Mouse (Mus musculus) kidney, postnatal 0 days (tissue): ENCODE measurements around the gene Npy4r. TPM values are rescaled to one million over a fixed set of nuclear protein-coding genes. Genes with fewer than 3 reads are reported as not detected.

Source experiments
- ATAC-seq: fragments of 200-750 bp; cut with Nextera tagmentation; replicated peaks from 2 replicates; pipeline ENCODE4 v1.8.0; 2017; ENCODE audit warnings: low read depth, moderate number of reproducible peaks, moderate TSS enrichment, moderate library complexity; ENCODE audit not compliant: low FRiP score
- DNase-seq: peaks from one replicate; pipeline ENCODE4 v3.0.0-alpha.2; 2016; ENCODE audit warnings: low spot score
- H3K27ac ChIP-seq: fragments of 300-500 bp; sonication (generic); 2 replicates; pipeline ENCODE4 v1.5.1; 2014; ENCODE audit warnings: mild to moderate bottlenecking
- H3K27me3 ChIP-seq: fragments of 300-500 bp; sonication (generic); 2 replicates; pipeline ENCODE4 v1.6.1; 2014; ENCODE audit warnings: low read length, mixed read lengths; ENCODE audit not compliant: insufficient read depth
- H3K36me3 ChIP-seq: fragments of 300-500 bp; sonication (generic); 2 replicates; pipeline ENCODE4 v1.6.1; 2014; ENCODE audit warnings: low read length, mixed read lengths; ENCODE audit not compliant: insufficient read depth
- H3K4me1 ChIP-seq: fragments of 300-500 bp; sonication (generic); replicated peaks from 2 replicates; pipeline ENCODE4 v1.6.1; 2014; ENCODE audit warnings: antibody characterized with exemption, low read length, mixed read lengths; ENCODE audit not compliant: insufficient read depth
- H3K4me2 ChIP-seq: fragments of 300-500 bp; sonication (generic); 2 replicates; pipeline ENCODE4 v1.6.1; 2014; ENCODE audit warnings: mild to moderate bottlenecking, low read length, moderate library complexity, mixed read lengths
- H3K4me3 ChIP-seq: fragments of 300-500 bp; sonication (generic); replicated peaks from 2 replicates; pipeline ENCODE4 v1.5.1; 2014; ENCODE audit warnings: low read depth, low read length
- H3K9ac ChIP-seq: fragments of 300-500 bp; sonication (generic); 2 replicates; pipeline ENCODE4 v1.6.1; 2014; ENCODE audit warnings: low read depth, low read length
- H3K9me3 ChIP-seq: fragments of 300-500 bp; sonication (generic); replicated peaks from 2 replicates; pipeline ENCODE4 v1.6.1; 2016; ENCODE audit warnings: low read length, inconsistent platforms, mixed read lengths
- CTCF ChIP-seq: IDR thresholded peaks from 2 replicates; pipeline ENCODE4 v1.5.1; 2016; ENCODE audit warnings: antibody characterized with exemption, low read depth, mild to moderate bottlenecking, moderate library complexity
- WGBS: fragments of 180-500 bp; shearing (Covaris S2); extraction: QIAGEN DNeasy Blood & Tissue Kit; methylation state at CpG from one replicate; pipeline ENCODE4 v1.1.7; 2014; 5-methylcytosine and 5-hydroxymethylcytosine counted together
- polyA plus RNA-seq: library from polyadenylated mRNA; unstranded; fragments of >200 nt; fragmentation: Nextera tagmentation; extraction: Ambion mirVana; gene quantifications from 2 replicates; pipeline ENCODE4 v1.2.1, GENCODE M21; 2015

The Npy4r gene
- polyA plus RNA-seq, 1 experiment from 2014 or later, result 0.09 TPM

DNA sequence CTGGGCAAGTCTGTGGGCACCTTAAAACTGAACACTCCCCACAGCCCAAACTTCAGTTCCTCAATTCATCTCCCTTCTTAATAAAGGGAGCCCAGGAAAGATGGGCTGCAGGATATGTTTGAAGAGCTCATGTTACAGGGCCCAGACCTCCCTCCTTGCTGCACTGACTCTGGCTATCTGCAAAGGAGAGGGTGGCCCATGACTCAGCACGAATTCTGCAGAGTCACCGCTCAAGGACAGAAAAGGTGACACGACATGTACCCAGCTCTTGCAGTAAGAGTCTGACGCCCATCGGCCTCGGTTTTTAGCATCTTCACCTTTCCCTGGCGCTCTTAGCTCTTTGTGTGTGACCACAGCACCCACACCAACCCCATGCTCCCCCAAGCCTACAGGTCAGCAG, 38.1 kb upstream of the Npy4r start:
- Histone ChIP-seq H3K4me2 (no peak overlapping the region), H3K27ac (no peak overlapping the region), H3K4me1 (no peaks in the 10 kb centered on the region), H3K9me3 (no peaks in the 10 kb centered on the region), H3K9ac (no peak overlapping the region), H3K27me3 (no peaks in the 10 kb centered on the region), H3K4me3 (no peak overlapping the region), H3K36me3 (no peaks in the 10 kb centered on the region)
- TF ChIP-seq CTCF, result no peak
- DNase-seq (no peak), ATAC-seq (no peak)
- WGBS, result 69% methylated on average over 7 of the region's 7 CpGs

DNA sequence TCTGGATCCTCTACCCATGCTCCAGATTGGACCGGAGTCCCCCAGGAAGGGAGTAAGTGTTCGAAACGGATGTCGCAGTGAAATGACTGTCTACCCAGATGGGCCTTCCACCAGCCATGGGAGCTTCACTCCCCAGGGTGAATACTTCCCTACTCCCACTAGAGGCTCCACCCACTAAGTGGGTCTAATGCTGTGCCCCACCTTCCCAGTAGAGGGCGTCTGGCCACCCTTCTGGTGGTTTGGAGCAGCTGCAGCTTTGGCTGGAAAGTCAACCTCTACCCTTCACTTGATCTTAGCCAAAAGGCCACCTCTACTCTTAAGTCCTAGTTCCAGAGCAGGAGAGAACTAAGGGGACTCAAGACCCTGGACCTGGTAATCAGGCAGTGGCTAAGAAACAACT, 36.3 kb upstream of the Npy4r start:
- no peak for ATAC-seq
- no peaks in the 10 kb centered on the region for H3K9me3 ChIP-seq

DNA sequence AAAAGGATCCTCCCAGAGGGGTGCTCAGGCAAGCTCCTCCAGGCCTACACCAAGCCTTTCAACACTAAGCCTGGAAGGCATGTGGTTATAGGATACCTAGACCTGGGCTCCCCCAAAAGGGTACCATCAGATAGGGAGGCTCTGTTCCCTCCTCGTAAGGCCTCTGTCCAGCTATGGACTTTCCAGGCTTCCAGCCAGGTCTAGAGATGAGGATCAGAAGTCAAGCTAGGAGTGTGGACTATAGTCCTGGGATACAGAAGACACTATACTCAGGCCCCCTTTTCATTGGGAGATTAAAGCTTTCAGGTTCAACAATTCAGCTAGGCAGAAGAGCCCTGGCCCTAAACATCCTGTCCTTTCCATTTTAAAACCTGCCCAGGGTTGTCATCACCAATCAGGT, 30.8 kb upstream of the Npy4r start:
- Histone ChIP-seq H3K27me3 (no peaks in the 10 kb centered on the region), H3K36me3 (no peaks in the 10 kb centered on the region), H3K4me2 (no peak overlapping the region), H3K4me1 (no peaks in the 10 kb centered on the region), H3K27ac (no peak overlapping the region), H3K9ac (no peak overlapping the region), H3K9me3 (no peaks in the 10 kb centered on the region), H3K4me3 (no peak overlapping the region)
- TF ChIP-seq CTCF, result no peak
- ATAC-seq (no peak), DNase-seq (no peak)
- WGBS, result 75% methylated on average over 1 of the region's 1 CpGs

More for the DNA sequence above, 36.3 kb upstream of the Npy4r start:
- Histone ChIP-seq H3K4me2 (no peak overlapping the region), H3K27ac (no peak overlapping the region), H3K4me3 (no peak overlapping the region), H3K27me3 (no peaks in the 10 kb centered on the region), H3K36me3 (no peaks in the 10 kb centered on the region), H3K9ac (no peak overlapping the region), H3K4me1 (no peaks in the 10 kb centered on the region)
- WGBS, result 75% methylated on average over 5 of the region's 5 CpGs
- peak; percentile 49 for DNase-seq
- TF ChIP-seq CTCF, result peak; percentile 73

DNA sequence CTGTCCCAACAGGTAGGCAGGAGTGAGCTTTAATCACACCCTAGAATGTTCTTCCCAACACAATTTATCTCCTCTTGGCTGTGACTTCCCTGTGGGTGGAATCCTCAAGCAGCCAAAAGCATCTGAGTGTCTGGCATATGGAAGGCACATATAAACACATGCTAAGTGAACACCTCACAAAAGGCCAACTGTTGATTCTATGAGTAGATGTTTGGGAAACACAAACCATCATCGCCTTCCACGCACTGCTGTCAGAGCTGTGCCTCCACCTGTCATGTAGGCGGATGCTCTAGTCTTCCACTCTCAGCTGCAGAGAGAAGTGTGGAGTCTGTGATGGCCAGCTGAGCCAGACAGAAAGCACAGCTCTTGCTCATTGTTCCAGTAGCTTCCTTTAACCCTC, 27.1 kb upstream of the Npy4r start:
- DNase-seq, result no peak
- WGBS, result 83% methylated on average over 3 of the region's 3 CpGs
- no peak for ATAC-seq

DNA sequence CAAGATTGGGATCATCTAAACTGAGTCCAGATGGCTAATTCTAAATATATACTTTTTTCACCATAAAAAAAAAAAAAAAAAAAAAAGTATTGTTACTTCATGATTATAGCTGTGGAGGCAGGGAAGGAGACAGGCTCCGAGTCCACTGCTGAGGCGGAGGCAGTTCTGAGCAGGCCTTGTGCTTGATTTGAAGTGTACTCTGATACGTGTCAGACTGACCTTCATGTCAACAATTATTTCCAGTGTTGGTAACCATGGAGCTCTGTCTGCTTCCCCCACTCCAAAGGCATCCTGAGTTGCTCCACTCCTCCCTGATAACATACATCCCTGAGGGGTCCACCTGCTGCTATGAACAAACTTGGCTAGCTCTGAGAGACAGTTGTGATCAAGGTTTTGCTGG, 18.8 kb upstream of the Npy4r start:
- no peak for DNase-seq
- no peak overlapping the region for H3K4me3 ChIP-seq
- H3K27ac ChIP-seq, result no peak overlapping the region
- no peaks in the 10 kb centered on the region for H3K9me3 ChIP-seq
- WGBS, result 86% methylated on average over 3 of the region's 3 CpGs
- ATAC-seq, result no peak
- no peak for TF ChIP-seq CTCF
- H3K9ac ChIP-seq, result no peak overlapping the region
- H3K36me3 ChIP-seq, result no peaks in the 10 kb centered on the region
- H3K4me1 ChIP-seq, result no peaks in the 10 kb centered on the region
- H3K27me3 ChIP-seq, result no peaks in the 10 kb centered on the region
- no peak overlapping the region for H3K4me2 ChIP-seq

More for the DNA sequence above, 27.1 kb upstream of the Npy4r start:
- no peak for TF ChIP-seq CTCF
- H3K36me3 ChIP-seq, result no peaks in the 10 kb centered on the region
- no peaks in the 10 kb centered on the region for H3K27me3 ChIP-seq
- H3K4me2 ChIP-seq, result no peak overlapping the region
- H3K9ac ChIP-seq, result no peak overlapping the region
- no peaks in the 10 kb centered on the region for H3K9me3 ChIP-seq
- no peak overlapping the region for H3K27ac ChIP-seq
- no peak overlapping the region for H3K4me3 ChIP-seq
- H3K4me1 ChIP-seq, result no peaks in the 10 kb centered on the region

DNA sequence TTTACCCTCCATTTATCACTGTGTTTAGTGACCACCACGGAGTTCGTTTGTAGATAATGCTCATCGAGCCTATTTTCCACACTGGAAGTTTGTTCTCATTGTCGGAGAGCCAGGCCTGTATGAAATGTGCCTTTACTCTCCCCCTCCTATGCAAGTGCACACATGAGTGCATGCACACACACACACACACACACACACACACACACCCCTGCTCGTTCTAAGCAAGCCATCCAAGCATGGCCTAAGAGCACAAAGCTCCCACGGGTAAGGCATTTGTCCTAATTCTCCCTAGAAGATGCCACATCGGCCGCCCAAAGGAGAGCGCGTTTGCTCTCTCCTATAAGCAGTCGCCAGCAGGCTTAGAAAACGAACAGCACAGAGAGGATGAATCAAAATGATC, 3.5 kb upstream of the Npy4r start:
- no peak overlapping the region for H3K4me2 ChIP-seq
- no peaks in the 10 kb centered on the region for H3K9me3 ChIP-seq
- H3K9ac ChIP-seq, result no peak overlapping the region
- TF ChIP-seq CTCF, result no peak
- WGBS, result 48% methylated on average over 12 of the region's 12 CpGs
- no peak for DNase-seq
- H3K27me3 ChIP-seq, result no peaks in the 10 kb centered on the region
- H3K4me1 ChIP-seq, result no peaks in the 10 kb centered on the region; the same call in 1 of the 2 replicates
- H3K27ac ChIP-seq, result no peak overlapping the region
- no peaks in the 10 kb centered on the region for H3K36me3 ChIP-seq
- no peak for ATAC-seq
- H3K4me3 ChIP-seq, result no peak overlapping the region
